Mouse (Mus musculus) left cerebral cortex, postnatal 14 days (tissue): Measurements from ENCODE around the gene Pml. TPM values are rescaled to one million over a fixed set of nuclear protein-coding genes. Genes with fewer than 3 reads are reported as not detected.
A peak's percentile ranks its signal among the peaks of the same experiment; 100 is the strongest.

ENCODE experiments used
- DNase-seq, 2 experiments: peaks; one replicate each; pipeline ENCODE4 v3.0.0; 2021 to 2022; ENCODE audit warnings: low spot score in 2 of 2, mixed read lengths in 1 of 2
- intact Hi-C: fragments of 180-260 bp; cut with DNase I; formaldehyde crosslinking; loops from one replicate; pipeline ENCODE4 v1.15.1; 2025
- total RNA-seq, 2 experiments: library from RNA; stranded (reverse); gene quantifications; 2 replicates each; pipeline ENCODE4 v1.2.3; 2021

Gene Pml
- total RNA-seq, 2 experiments from 2014 or later = 12.2 to 13.6 TPM

DNA sequence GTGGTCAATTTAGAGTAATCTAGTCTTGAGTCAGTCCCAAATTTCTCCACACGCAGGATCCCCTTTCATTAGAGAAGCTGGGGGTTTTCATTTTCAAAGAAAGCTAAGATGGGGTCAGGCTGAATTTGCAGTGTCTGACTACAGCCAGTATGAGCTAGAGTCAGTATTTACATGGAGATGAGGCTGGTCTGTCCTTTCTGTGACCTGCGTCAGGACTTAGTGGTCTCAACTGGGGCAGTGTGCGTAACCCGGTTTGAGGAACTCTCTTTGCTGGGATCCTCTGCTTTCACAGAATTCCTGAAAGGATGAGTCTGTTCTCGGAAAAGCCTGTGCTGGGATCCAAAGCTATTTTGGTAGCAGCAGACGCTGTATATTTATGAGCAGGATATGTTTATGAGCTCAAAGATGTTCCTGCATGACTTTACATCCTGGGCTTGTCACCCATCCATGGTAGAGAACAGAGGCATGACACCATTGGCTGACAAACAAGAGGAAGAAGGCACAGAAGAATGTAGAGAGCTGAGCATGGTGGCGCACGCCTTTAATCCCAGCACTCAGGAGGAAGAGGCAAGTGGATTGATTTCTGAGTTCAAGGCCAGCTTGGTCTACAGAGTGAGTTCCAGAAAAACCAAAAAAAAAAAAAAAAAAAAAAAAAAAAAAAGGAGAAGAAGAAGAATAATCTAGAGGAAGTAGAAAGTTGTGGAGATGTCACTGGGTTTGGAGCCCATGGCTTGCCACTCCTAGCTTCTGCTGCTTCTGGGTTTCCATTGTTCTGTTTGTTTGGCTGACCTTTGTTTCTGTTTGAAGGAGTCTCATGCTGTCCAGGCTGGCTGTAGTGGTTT lies 39.9 kb downstream of the Pml start:
- intact Hi-C loops = no loop called here
- DNase-seq = peak in 1 of 2 experiments; percentile 65

DNA sequence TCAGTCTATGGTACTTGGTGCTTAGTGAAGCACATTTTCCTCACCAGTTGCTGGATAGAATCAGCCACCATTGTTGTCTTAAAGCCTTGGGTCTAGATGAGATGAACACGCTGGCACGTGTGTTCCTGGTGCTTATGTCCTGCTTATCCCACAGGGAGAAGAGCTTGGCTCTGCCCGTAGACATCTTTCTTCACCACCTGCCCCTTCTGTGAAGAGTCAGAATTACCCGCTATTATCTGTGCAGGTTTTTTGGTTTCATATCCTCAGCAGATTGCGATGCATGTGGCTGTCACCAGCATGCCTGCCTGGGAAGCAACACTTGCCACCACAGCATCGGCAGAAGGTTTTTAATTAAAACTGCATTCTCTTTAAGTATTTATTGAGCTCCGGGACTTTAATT lies 43.6 kb downstream of the Pml start:
- intact Hi-C loops = no loop called here
- no peak for DNase-seq

DNA sequence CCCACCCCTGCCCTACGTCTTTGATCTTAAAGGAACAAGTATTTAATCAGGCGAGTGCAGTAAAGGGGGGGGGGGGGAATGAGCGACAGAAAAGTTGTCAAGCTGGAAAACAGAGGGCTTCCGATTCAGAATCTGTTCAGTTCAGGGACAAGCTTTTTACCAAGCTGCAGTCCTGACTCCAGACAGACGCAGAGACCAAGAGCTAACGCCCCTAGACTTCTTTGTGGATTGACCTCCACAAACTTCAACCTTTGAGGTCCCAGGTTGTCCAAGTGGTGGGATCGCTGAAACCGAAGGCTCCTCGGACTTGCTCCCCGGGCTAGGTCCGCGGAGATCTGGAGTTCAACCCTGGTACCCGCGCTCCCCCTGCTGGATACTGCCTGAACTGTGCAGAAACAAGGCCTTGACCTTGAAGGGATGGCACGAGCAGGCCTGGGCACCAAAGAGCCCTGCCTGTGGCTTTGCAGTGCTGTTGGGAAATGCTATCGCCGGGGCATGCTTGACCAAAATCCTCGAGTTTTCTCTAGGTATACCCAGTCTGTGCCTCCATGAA lies 45.1 kb downstream of the Pml start:
- intact Hi-C loops = loop anchor here (2.0 to 5.0 kb wide), 3 partner anchors 92 to 166 kb away; no protein-coding TSS in a partner anchor
- peak; percentile 81 to 89 for DNase-seq

DNA sequence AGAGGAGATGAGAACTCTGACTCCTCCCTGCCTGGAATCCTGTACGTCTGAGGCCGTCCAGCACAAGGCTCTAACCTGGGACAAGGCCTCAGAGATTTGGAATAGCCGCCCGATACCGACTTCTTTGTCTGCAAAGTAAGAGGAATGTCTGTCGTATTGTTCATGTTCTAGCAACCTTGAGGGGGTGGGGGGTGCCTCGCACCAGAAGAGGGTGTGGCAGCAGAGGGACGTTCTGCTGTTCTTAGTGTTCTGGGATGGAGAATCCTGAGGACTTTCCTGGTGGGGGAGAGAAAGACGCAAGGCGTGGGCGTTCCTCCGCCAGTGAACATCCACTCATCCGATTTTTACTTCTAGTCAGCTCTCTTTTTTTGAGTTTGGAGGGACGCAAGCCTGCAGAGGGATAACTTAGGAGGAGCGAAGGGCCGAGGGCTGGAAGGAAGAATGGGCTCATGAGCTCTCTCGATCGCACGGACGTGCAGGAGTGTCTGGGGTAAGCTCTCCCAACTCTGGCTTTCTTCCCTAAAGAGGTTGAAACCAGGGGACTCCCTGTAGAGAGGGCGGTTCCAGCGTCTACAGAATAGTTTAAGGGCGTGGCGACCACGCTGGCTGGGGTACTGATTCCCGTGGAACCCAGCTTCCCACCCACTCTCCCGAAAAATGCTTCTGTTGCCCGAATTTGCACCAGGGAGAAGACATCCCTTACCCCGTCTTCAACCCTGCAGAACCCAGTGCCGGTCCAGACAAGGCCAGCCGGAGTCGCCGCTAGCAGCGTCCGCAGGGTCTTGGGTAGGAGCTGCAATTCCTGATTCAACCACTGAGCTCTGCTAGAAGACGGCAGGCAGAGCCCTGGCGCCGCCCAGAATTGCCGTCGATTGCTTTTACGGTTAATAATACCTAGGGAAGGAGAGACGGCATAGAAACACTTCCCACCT lies 45.8 kb downstream of the Pml start, which contains the start of the genes Islr and Islr2:
Gene Islr, minus strand, starts transcription at position 791 of the 932 bp plus-strand sequence.
Gene Islr2, minus strand, starts transcription at position 804 of the 932 bp plus-strand sequence.
- peak; percentile 63 to 64 for DNase-seq
- intact Hi-C loops = loop anchor here (2.0 to 5.0 kb wide), 3 partner anchors 91 to 165 kb away; no protein-coding TSS in a partner anchor

DNA sequence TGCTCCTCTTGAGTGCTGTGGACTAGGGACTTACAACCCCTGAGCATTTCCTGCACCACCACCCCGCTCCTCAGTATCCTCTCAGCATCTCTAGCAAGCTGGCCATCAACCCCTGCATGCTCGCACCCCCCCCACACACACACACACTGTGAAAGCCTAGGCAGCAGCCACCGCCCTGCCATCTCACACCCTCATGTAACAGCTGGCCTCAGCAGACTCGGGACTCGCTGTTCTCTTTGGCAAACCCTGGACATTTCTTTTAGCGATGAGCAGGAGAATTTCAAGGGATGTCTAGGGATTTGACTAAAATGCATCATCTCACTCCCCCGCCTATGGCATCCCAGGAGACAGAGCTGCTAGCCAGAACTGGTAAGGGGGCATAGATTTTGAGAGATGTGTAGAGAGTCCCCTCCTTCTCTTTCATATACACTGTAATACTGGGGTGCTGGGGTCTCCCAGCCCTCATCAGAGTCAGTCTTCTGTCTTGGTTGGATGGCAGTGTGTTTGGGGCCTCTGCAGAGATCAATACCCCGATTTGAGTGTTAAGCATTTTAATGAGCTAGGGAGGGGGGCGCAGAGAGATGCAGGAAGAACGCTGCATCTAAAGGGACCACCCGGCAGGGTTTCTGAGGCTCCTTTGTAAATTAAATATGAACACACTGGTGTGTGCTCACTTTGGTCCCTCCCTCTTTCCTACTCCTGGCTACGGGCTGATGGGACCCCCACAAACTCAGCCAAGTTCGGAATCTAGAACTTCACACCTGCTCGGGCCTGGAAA lies 46.7 kb downstream of the Pml start:
- DNase-seq = peak; percentile 71 to 92

DNA sequence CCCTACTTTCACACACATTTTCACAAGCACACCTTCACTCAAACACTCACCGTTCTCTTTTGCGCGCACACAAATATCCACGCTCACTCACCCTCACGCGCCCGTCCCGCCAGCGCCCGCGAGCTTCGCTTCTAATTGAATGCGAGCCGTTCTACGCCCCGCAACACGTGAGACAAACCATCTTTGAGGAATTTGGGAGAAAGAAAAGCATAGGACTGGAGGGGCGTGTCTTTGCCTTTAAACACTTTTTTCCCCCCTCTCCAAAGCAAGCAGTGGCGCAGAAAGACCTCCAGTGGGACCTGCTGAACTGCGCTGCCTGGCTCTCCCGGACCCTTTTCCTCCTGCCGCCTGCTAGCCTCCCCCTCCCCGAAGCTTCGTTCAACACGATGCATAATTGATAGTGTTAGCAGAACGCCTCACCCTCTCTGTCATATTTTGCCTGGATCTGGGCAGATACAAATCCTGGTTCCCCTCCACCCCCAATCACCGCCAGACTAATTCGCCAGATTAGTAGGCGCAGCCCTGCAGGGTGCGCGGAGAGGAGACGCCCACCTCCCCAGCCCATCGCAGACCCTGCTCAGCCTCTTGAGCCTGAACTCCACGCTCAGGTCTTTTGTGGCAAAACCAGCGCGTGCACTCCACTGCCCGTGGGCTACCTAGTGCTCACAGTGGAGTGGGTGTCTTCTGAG lies 47.6 kb downstream of the Pml start:
- peak in 1 of 2 experiments; percentile 68 for DNase-seq
- intact Hi-C loops = loop anchor here (5.0 kb wide), 1 partner anchor 90 kb away; no protein-coding TSS in a partner anchor

More for the DNA sequence above, 46.7 kb downstream of the Pml start:
- intact Hi-C loops = loop anchor here (5.0 kb wide), 1 partner anchor 91 kb away; no protein-coding TSS in a partner anchor

DNA sequence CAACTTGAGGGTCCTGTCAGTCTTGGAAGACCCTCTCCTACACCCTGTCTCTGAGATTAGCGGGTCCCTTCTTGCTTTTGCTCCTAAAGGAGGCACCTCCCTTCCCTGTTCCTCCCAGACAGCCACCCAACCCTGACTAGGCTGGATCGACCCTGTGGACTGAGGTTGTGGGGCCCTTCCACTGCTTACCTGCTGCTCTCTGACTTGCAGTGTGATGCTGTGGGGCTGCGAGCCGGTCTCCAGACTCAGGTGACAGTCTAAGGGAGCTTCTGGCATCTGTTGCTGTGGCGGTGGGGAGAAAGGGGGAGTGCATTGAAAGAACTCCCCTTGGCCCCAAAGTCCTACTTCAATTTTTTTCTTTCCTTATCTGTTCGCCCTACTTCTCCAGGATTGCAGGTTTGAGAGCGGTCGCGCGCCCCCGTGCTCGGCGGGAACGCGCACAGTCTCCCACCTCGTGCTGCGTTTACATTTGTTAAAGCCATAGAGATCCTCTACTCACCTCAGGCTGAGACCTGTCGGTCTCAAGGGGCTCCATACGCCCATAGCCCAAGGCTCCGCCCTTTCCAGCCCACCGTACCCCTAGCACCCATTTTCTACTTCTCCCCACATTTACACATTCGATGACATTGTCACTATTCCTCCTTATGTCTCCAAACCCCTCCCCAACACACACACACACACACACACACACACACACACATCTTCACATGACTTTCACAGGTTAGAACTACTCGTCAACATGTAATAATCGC lies 48.3 kb downstream of the Pml start:
- DNase-seq = peak in 1 of 2 experiments; percentile 64
- intact Hi-C loops = loop anchor here (5.0 kb wide), 1 partner anchor 89 kb away; no protein-coding TSS in a partner anchor

DNA sequence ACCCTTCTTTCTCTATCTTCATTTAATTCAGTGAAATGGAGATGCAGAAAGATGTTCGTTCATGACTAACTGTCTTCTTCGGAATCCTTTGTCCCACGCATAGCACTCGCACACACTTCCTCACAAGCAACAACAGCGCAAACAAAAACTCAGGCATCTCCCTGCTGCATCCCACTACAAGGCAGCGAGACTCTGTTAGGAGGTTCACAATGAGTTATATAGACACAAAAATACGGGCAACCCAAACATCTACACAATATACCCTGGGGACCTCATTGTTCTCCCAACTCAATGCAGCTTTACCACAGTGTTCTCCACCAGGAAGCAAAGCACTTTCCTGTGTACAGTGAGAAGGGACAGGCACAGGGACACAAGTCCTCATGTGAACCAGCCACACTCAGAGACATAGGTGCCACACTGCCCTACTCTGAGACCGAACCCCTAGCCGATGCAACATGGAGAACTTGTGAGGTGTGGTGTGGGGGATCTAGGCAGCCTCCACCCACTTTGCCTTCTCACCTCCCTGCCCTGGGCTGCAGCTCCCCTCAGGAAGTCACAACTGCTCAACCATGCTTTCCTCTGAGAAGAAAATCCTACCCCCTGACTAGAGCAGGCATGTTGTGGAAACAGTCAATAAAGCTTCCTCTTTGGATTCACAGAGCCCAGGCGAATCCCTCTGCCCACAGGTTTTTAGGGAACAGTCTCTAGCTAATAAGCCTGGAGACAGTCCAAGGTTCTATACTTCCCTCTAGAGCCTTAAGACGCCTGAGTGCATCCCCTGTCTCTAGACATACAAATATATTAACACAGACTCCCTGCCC lies 49.1 kb downstream of the Pml start:
- DNase-seq = peak in 1 of 2 experiments; percentile 52
- intact Hi-C loops = loop anchor here (5.0 kb wide), 1 partner anchor 88 kb away; no protein-coding TSS in a partner anchor

DNA sequence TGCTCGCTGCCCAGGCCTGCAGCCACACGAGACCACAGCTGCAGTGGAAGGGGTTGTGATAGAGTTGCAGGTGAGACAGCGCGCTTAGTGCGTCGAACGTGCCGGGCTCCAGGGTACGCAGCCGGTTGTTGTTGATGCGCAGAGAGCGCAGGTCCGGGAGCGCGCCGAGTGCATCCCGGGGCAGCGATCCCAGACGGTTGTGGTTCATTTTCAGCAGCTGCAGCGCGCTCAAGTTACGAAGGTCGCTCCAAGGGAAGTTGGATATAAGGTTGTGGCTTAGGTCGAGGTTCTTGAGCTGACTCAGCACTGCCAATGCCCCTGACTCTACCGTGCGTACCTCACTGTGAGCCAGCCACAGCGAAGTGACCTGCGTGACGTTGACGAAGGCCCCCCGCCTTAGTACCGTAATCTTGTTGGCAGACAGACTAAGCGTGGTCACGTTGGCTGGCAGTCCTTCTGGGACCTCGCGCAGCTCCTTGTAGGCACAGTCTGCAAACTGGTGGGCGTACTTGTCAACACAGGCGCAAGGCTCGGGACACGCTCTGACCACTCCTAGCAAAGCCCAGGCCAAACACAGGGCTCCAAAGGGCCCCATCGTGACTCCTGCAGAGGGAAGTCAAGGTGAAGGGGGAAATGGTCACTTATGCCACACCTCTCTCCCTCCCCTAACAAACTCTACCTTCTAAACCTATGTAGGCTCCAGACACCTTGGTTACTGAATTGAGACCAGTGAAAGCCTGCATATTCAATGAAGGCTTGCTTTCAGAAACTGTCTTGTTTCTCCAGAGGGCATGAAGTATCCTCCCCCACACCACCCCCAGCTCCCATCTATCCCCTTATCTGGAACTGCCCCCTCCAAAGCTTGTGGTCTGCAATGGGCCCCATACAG lies 50.0 kb downstream of the Pml start:
- intact Hi-C loops = loop anchor here (5.0 kb wide), 1 partner anchor 87 kb away; no protein-coding TSS in a partner anchor
- DNase-seq = peak in 1 of 2 experiments; percentile 54

DNA sequence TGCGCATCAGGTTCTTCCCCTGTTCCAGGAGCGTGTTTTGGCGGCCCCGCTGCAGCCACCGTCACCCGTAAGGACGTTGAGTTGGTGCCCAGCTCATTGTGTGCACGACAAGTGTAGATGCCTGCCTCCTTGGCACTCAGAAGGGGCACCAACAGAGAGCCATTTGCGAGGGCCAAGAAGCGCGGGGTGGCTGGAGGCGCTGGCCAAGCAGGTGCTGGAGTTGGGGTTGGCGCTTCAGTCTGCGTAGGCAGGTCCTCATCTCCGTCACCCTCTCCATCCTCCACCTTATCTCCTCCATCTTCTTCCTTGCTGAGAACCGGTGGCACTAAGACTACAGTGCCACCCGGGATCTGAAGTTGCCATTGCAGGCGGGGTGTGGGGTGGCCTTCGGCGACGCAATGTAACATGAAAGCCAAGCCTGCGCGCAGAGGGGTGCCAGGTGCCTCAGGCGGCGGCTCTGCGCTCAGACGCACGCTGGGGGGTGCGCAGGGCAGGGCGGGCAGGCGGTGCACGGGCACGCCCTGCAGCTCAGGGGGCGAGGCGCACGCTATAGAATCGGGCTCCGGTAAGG lies 50.7 kb downstream of the Pml start:
- intact Hi-C loops = no loop called here
- peak; percentile 55 to 72 for DNase-seq

DNA sequence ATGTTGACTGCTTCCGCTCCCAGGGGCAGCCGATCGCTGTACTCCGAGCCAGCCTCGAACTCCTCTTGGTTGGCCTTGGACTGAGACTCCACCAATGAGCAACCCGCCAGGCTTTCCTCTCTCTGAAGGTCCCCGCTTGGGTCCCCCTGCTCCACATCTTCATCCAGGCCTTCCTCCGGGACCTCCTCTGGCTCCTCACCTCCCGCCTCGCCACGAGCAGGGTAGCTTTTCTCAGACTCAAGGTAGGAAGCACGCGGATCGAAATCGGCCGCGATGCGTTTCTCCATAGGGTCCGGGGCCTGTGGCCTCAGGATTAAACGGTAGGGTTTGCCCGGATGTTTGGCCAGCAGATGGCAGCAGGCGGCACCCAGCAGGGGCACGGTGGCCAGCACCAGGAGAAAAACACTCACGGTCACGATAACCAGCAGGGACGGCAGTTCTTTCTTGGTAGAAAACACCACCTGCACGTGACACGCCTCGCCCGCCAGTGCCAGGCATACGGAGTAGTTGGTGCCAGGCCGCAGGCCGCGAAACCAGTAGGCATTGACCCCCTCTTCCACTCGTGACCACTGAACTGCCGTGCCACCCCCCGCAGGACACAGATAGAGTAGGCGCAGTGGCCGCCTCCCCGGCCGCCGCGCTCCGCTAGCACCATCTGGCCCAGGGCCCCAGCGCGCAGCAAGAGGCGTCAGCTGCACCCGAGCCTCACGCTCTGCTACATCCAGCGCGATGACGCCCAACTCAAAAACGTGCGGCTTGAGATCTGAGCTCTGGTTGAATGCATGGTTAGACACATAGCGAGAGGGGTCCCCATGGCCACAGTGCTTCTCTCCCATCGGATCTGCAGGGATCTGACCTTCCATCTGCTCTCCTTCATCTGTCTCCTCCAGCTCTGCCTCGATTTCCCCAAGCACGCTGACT lies 51.5 kb downstream of the Pml start:
- intact Hi-C loops = no loop called here
- DNase-seq = peak; percentile 64 to 81

DNA sequence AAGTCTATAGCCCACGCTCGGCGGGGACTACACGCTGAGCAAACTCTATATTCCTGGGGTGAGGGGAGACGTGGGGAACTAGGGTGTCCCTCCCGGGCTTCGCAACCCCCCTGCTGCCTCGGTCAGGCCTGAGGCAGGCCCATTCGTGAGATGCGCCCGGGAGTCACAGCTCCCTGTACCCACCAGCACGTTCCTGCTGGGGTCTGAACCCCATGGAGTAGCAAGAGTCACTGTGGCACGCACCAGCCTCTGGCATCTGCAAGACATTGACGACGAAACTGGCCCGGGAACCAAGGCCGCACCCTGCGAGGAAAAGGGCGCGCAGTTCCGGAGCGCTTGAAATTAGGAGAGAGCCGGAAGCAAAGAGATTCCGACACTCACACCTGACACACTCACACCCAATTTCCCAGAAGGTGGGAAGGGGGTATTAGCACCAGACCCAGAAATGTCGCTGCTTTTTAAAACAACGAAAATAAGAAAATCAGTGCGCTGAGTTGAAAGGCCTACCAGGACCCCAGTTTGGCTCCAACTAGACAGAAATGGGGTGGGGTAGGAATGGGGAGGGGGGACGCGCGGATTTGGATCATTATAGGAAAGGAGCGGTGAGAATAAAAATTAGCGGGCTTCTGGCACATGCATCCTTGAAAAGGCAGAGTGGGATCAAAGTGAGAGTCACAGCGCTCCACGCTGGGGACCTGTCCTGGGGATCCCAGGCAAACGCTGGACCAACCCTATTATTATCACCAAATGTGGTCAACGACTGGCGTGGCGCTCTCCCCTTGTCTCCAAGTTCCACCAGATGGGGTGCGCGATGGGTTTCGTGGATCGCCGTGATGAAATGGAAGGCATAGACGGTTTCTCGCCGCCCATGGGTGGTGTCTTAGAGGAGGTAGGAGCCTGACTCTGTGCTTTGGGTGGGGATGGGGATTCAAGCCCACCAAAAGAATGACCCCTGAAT lies 52.7 kb downstream of the Pml start:
- DNase-seq = no peak
- intact Hi-C loops = no loop called here

DNA sequence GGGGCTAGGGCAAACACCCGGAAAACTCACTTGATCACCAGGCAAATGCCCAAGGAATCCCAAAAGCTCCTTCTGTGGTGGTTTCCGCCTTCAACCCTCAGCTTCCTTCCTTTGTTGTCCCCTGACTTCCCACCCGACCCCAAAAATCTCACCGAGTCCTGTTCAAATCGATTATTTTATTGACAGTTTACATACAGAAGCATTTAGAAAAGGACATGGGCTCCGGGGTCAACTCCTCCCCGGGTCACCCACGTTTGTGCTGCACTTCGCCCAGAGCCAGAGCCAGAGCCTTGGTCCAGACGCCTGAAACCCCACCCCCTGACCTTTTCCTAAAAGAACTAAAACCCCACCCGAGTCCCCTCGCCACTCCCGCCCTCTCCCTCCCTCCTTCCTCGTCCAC lies 53.4 kb downstream of the Pml start:
- intact Hi-C loops = no loop called here
- DNase-seq = no peak
